Mouse (Mus musculus) embryonic facial prominence, embryonic 10.5 days (tissue): ENCODE results near the gene Ptcd1. TPM values are rescaled to one million over a fixed set of nuclear protein-coding genes. Genes with fewer than 3 reads are reported as not detected.
"Not testable (repeated sequence)": the region's sequence is repeated elsewhere in the genome, so short reads cannot be mapped to it uniquely, and the experiment has no call there.

Experiments used
- DNase-seq: peaks from one replicate; pipeline ENCODE4 v3.0.0-alpha.2; 2017; ENCODE audit warnings: low spot score
- H3K27ac ChIP-seq: fragments of 300-500 bp; sonication (generic); replicated peaks from 2 replicates; pipeline ENCODE4 v1.5.1; 2016; ENCODE audit warnings: mild to moderate bottlenecking
- H3K27me3 ChIP-seq: fragments of 300-500 bp; sonication (generic); replicated peaks from 2 replicates; pipeline ENCODE4 v1.6.1; 2016; ENCODE audit warnings: low read depth, mild to moderate bottlenecking; ENCODE audit not compliant: poor library complexity, severe bottlenecking
- H3K36me3 ChIP-seq: fragments of 300-500 bp; sonication (generic); replicated peaks from 2 replicates; pipeline ENCODE4 v1.6.1; 2016; ENCODE audit warnings: mild to moderate bottlenecking, moderate library complexity
- H3K4me1 ChIP-seq: fragments of 300-500 bp; sonication (generic); 2 replicates; pipeline ENCODE4 v1.6.1; 2016
- H3K4me3 ChIP-seq: fragments of 300-500 bp; sonication (generic); 2 replicates; pipeline ENCODE4 v1.5.1; 2016; ENCODE audit warnings: mild to moderate bottlenecking, moderate library complexity
- H3K9me3 ChIP-seq: fragments of 300-500 bp; sonication (generic); 2 replicates; pipeline ENCODE4 v1.6.1; 2016; ENCODE audit warnings: mild to moderate bottlenecking
- WGBS: fragments of 180-500 bp; shearing (Covaris S2); methylation state at CpG from one replicate; pipeline ENCODE4 v1.1.7; 2016; 5-methylcytosine and 5-hydroxymethylcytosine counted together
- polyA plus RNA-seq: library from polyadenylated mRNA; unstranded; fragments of >200 nt; fragmentation: Nextera tagmentation; extraction: Ambion mirVana; gene quantifications from 2 replicates; pipeline ENCODE4 v1.2.1, GENCODE M21; 2016

Ptcd1 gene
- polyA plus RNA-seq, 1 experiment from 2014 or later: 17.6 TPM

DNA sequence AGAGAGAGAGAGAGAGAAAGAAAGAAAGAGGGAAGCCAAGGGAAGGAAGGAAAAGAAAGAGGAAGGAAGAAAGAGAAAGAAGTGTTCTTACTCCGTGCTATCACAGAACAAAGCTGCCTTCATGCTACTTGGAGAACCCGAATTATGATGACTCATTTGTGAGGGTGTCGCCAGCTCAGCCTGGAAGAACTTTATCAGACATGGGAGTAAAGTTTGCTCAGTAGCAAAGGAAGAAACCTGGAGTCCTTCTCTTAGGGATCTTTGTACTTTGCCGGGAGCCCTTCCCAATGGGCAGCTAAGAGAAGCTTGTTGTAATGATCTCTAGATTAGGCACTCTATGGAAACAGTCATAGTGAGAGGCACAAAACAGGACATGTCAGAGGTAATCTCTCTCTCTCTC is 64.2 kb downstream of the Ptcd1 start:
- DNase-seq: no peak
- H3K36me3 ChIP-seq: peaks cover 100% of the 10 kb centered on the region
- no peaks in the 10 kb centered on the region for H3K4me1 ChIP-seq
- H3K27me3 ChIP-seq: no peaks in the 10 kb centered on the region
- no peaks in the 10 kb centered on the region for H3K9me3 ChIP-seq
- WGBS: 93% methylated on average over 4 of the region's 4 CpGs
- H3K4me3 ChIP-seq: no peak overlapping the region
- H3K27ac ChIP-seq: no peak overlapping the region

- H3K27ac ChIP-seq, H3K27me3 ChIP-seq, H3K9me3 ChIP-seq, DNase-seq, H3K4me1 ChIP-seq, H3K4me3 ChIP-seq: not testable (repeated sequence)
- H3K36me3 ChIP-seq: peaks cover 100% of the 10 kb centered on the region
- WGBS: 96% methylated on average over 11 of the region's 11 CpGs
Measured at GRCm38 (mm10) chr5:145101451-145101850, 65.5 kb downstream of the Ptcd1 start.

- H3K27me3 ChIP-seq: no peaks in the 10 kb centered on the region
- H3K36me3 ChIP-seq: peaks cover 100% of the 10 kb centered on the region
- no peak overlapping the region for H3K27ac ChIP-seq
- no peak overlapping the region for H3K4me3 ChIP-seq
- H3K4me1 ChIP-seq: no peaks in the 10 kb centered on the region
- no peak for DNase-seq
- 96% methylated on average over 9 of the region's 9 CpGs for WGBS
- no peaks in the 10 kb centered on the region for H3K9me3 ChIP-seq
Measured at GRCm38 (mm10) chr5:145100960-145101359, 65.9 kb downstream of the Ptcd1 start.

GRCm38 (mm10) chr5:145098340-145098821 is 68.5 kb downstream of the Ptcd1 start:
- no peak for DNase-seq
- 90% methylated on average over 10 of the region's 10 CpGs for WGBS
- H3K36me3 ChIP-seq: peaks cover 100% of the 10 kb centered on the region

More at GRCm38 (mm10) chr5:145098340-145098821, 68.5 kb downstream of the Ptcd1 start:
- H3K27me3 ChIP-seq: no peaks in the 10 kb centered on the region
- no peak overlapping the region for H3K4me3 ChIP-seq
- H3K9me3 ChIP-seq: no peaks in the 10 kb centered on the region
- H3K27ac ChIP-seq: no peak overlapping the region
- no peaks in the 10 kb centered on the region for H3K4me1 ChIP-seq

Other genes with a start within 250 kb of the Ptcd1 start
- gene Smurf1, start 201.3 kb downstream of the Ptcd1 start, polyA plus RNA-seq: 14.5 and 17.0 TPM in 2 replicates
- not detected in 2 replicates for gene Gm4871, start 134.4 kb downstream of the Ptcd1 start, polyA plus RNA-seq
- gene 1700018F24Rik, start 124.1 kb downstream of the Ptcd1 start, polyA plus RNA-seq: not detected in 2 replicates
- gene Arpc1a, start 83.3 kb downstream of the Ptcd1 start, polyA plus RNA-seq: 122 and 129 TPM in 2 replicates
- 0.06 TPM in 1 of 2 replicates, not detected in the other for gene Kpna7, start 83.1 kb downstream of the Ptcd1 start, polyA plus RNA-seq
- 95.4 and 97.9 TPM in 2 replicates for gene Arpc1b, start 52.9 kb downstream of the Ptcd1 start, polyA plus RNA-seq
- 144 and 151 TPM in 2 replicates for gene Pdap1, start 26.9 kb downstream of the Ptcd1 start, polyA plus RNA-seq
- gene Bud31, start 26.7 kb downstream of the Ptcd1 start, polyA plus RNA-seq: 249 and 250 TPM in 2 replicates
- gene Cpsf4, start 105 bp upstream of the Ptcd1 start, polyA plus RNA-seq: 87.0 and 91.9 TPM in 2 replicates
- 523 and 540 TPM in 2 replicates for gene Atp5j2, start 25.0 kb upstream of the Ptcd1 start, polyA plus RNA-seq
- 7.1 and 9.0 TPM in 2 replicates for gene Zkscan14, start 34.8 kb upstream of the Ptcd1 start, polyA plus RNA-seq
- gene Zkscan5, start 37.5 kb upstream of the Ptcd1 start, polyA plus RNA-seq: 17.8 and 19.5 TPM in 2 replicates
- 31.2 and 31.4 TPM in 2 replicates for gene Zfp655, start 64.6 kb upstream of the Ptcd1 start, polyA plus RNA-seq
- 0.45 and 0.83 TPM in 2 replicates for gene Zscan25, start 113.4 kb upstream of the Ptcd1 start, polyA plus RNA-seq
- gene Cyp3a57, start 178.2 kb upstream of the Ptcd1 start, polyA plus RNA-seq: not detected in 2 replicates